31 mouse cellular contexts compared by ENCODE assay signal in genomic region chr6:76628379-76628778, GRCm38 (mm10).
"Had no signal": no experiment of that assay in that cellular context is flagged by ENCODE, and none has a peak within 500 bp of the region (broad histone marks: within the 10 kb centered on the region; RNA-seq: fewer than 3 reads in every experiment).

No protein-coding gene starts in this region.

- H3K4me2 ChIP-seq: limb, embryonic 12.5 days; limb, embryonic 13.5 days; limb, embryonic 15.5 days; liver, embryonic 11.5 days; liver, embryonic 12.5 days; liver, embryonic 13.5 days; liver, embryonic 15.5 days; lung, embryonic 14.5 days; lung, embryonic 15.5 days; midbrain, embryonic 11.5 days; midbrain, embryonic 12.5 days; midbrain, embryonic 13.5 days; midbrain, embryonic 15.5 days; neural tube, embryonic 12.5 days had no signal

- H3K9ac ChIP-seq: limb, embryonic 12.5 days; limb, embryonic 13.5 days; limb, embryonic 15.5 days; liver, embryonic 12.5 days; liver, embryonic 13.5 days; liver, embryonic 14.5 days; liver, embryonic 15.5 days; liver, postnatal 0 days; lung, embryonic 14.5 days; lung, embryonic 15.5 days; midbrain, embryonic 12.5 days; midbrain, embryonic 13.5 days; midbrain, embryonic 15.5 days; neural tube, embryonic 12.5 days had no signal

- H3K36me3 ChIP-seq: limb, embryonic 10.5 days; limb, embryonic 12.5 days; limb, embryonic 13.5 days; limb, embryonic 15.5 days; liver, embryonic 12.5 days; liver, embryonic 13.5 days; liver, embryonic 15.5 days; lung, embryonic 15.5 days; midbrain, embryonic 10.5 days; midbrain, embryonic 12.5 days; midbrain, embryonic 13.5 days; midbrain, embryonic 15.5 days; neural tube, embryonic 12.5 days had no signal

- H3K27me3 ChIP-seq: limb, embryonic 12.5 days; limb, embryonic 13.5 days; limb, embryonic 15.5 days; liver, embryonic 12.5 days; liver, embryonic 13.5 days; liver, embryonic 15.5 days; lung, embryonic 15.5 days; megakaryocyte, embryonic 14.5 days; midbrain, embryonic 12.5 days; midbrain, embryonic 13.5 days; midbrain, embryonic 15.5 days; neural tube, embryonic 12.5 days had no signal

- H3K4me1 ChIP-seq: limb, embryonic 10.5 days; limb, embryonic 12.5 days; limb, embryonic 13.5 days; limb, embryonic 15.5 days; liver, embryonic 12.5 days; liver, embryonic 13.5 days; liver, embryonic 15.5 days; lung, embryonic 15.5 days; megakaryocyte, embryonic 14.5 days; midbrain, embryonic 10.5 days; midbrain, embryonic 12.5 days; midbrain, embryonic 13.5 days; midbrain, embryonic 15.5 days; neural tube, embryonic 12.5 days had no signal

- DNase-seq: left cerebral cortex, postnatal 4 days; liver; liver, embryonic 13.5 days; liver, postnatal 0 days; lung, adult 18-20 months; lung, adult 2 months; lung, embryonic 14.5 days; lung, postnatal 10 days; lung, postnatal 14 days; lung, postnatal 36 days; lung, postnatal 4 days; midbrain, embryonic 14.5 days had no signal

- H3K4me3 ChIP-seq: limb, embryonic 10.5 days; limb, embryonic 12.5 days; limb, embryonic 13.5 days; limb, embryonic 15.5 days; liver, embryonic 12.5 days; liver, embryonic 13.5 days; liver, embryonic 15.5 days; lung, embryonic 15.5 days; megakaryocyte, embryonic 14.5 days; midbrain, embryonic 10.5 days; midbrain, embryonic 12.5 days; midbrain, embryonic 13.5 days; midbrain, embryonic 15.5 days; myocyte; neural tube, embryonic 12.5 days had no signal

- ATAC-seq: liver, embryonic 12.5 days; liver, postnatal 0 days; midbrain, embryonic 13.5 days; midbrain, embryonic 15.5 days; midbrain, embryonic 16.5 days had no signal

- H3K27ac ChIP-seq: limb, embryonic 10.5 days; limb, embryonic 12.5 days; limb, embryonic 13.5 days; limb, embryonic 15.5 days; liver, embryonic 12.5 days; liver, embryonic 13.5 days; liver, embryonic 14.5 days; liver, embryonic 15.5 days; lung, embryonic 15.5 days; macrophage; midbrain, embryonic 10.5 days; midbrain, embryonic 12.5 days; midbrain, embryonic 13.5 days; midbrain, embryonic 15.5 days; neural tube, embryonic 12.5 days had no signal

- H3K9me3 ChIP-seq: limb, embryonic 10.5 days; limb, embryonic 12.5 days; limb, embryonic 13.5 days; limb, embryonic 15.5 days; liver, embryonic 15.5 days; lung, embryonic 15.5 days; midbrain, embryonic 10.5 days; midbrain, embryonic 12.5 days; midbrain, embryonic 13.5 days; midbrain, embryonic 15.5 days; neural tube, embryonic 12.5 days had no signal
